In the genomic region with DNA sequence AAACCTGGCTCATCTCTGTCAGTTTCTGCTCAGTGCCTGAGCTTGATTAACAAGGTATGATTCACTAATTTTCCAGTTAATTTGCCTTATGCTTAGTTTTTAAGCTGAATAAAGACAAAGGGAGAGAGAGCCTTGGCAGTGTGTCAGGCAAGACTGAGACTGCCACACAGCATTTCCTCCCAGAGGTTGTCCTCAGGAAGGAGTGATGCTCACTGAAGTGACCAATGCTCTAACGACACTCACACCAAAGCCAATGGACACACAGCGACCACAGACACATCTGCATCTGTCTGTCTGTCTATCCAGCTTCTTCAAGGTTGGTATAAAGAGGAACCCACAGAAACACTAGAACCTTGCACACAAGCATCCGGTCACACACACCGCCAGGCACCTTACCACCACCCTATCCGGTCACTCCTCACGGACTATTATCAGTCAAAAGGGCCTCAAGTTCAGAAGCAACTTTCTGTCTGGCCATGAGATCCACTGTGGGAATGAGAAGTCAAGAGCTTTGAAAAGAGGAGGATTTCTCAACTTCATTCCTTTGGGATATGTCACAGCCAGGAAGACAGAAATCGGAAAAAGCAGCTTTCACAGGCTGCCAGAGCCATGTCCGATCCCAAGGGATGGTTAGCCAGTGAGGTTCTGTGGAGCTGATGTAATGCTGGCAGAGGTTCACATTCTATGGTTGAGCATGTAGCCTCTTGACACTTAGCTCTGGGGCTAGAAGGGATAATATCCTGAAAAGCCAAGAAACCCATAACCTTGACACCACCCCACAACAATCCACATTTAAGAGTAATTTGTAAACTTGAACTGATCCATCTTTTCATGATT, we compare ENCODE assay signal across 9 mouse cellular contexts.
DNase-seq lines count a peak whose midpoint lies in the region; ATAC-seq and TF ChIP-seq lines count a peak whose summit lies in the region.
"Had no signal": no experiment of that assay in that cellular context is flagged by ENCODE, and none has a peak within 500 bp of the region (broad histone marks: within the 10 kb centered on the region; RNA-seq: fewer than 3 reads in every experiment).

No protein-coding gene starts in this region.

- H3K9me3 ChIP-seq in midbrain, embryonic 14.5 days (ENCODE audit: control insufficient read depth, low read length), result no peaks in the 10 kb centered on the region
- no peaks in the 10 kb centered on the region for H3K9me3 ChIP-seq in midbrain, embryonic 13.5 days
- no peaks in the 10 kb centered on the region for H3K9me3 ChIP-seq in hindbrain, embryonic 14.5 days (ENCODE audit: control insufficient read depth, low read length)
- H3K9me3 ChIP-seq: midbrain, embryonic 12.5 days had no signal

- no peak overlapping the region for H3K9ac ChIP-seq in midbrain, embryonic 14.5 days (replicated peaks; ENCODE audit: low read length)
- no peak overlapping the region for H3K9ac ChIP-seq in midbrain, embryonic 13.5 days (replicated peaks)
- H3K9ac ChIP-seq in hindbrain, embryonic 14.5 days, result no peak overlapping the region
- H3K9ac ChIP-seq: midbrain, embryonic 12.5 days had no signal

- no peak overlapping the region for H3K4me2 ChIP-seq in midbrain, embryonic 14.5 days (ENCODE audit: low read length)
- H3K4me2 ChIP-seq in midbrain, embryonic 13.5 days (replicated peaks), result no peak overlapping the region
- no peak overlapping the region for H3K4me2 ChIP-seq in hindbrain, embryonic 14.5 days (replicated peaks)
- H3K4me2 ChIP-seq: midbrain, embryonic 12.5 days had no signal

- peak; percentile 46 for DNase-seq in midbrain, embryonic 14.5 days
- peak; percentile 64 for DNase-seq in gastrocnemius, adult 2 months
- peak; percentile 29 for DNase-seq in kidney, adult 11 months
- peak; percentile 19 for DNase-seq in retina, postnatal 1 day
- DNase-seq in thymus, postnatal 36 days, result no peak
- DNase-seq in hindbrain, embryonic 14.5 days (ENCODE audit: low spot score), result no peak
- no peak for DNase-seq in yolk sac, embryonic 10.5 days (ENCODE audit: low spot score)

- intact Hi-C loops in gastrocnemius, adult 2 months (cut with DNase I), result no loop called here

- WGBS in midbrain, embryonic 14.5 days, result 84% methylated on average over 8 of the region's 8 CpGs
- WGBS in midbrain, embryonic 13.5 days, result 89% methylated on average over 8 of the region's 8 CpGs
- WGBS in hindbrain, embryonic 14.5 days, result 87% methylated on average over 8 of the region's 8 CpGs

- peaks cover 16% of the 10 kb centered on the region; the same call in 1 of the 2 replicates for H3K4me1 ChIP-seq in midbrain, embryonic 14.5 days (ENCODE audit: control insufficient read depth, insufficient read depth, low read length)
- peaks cover 22% of the 10 kb centered on the region for H3K4me1 ChIP-seq in midbrain, embryonic 13.5 days (replicated peaks)
- peaks cover 15% of the 10 kb centered on the region; the same call in 1 of the 2 replicates for H3K4me1 ChIP-seq in hindbrain, embryonic 14.5 days (replicated peaks; ENCODE audit: control insufficient read depth, insufficient read depth, low read length)

- no peaks in the 10 kb centered on the region for H3K27me3 ChIP-seq in midbrain, embryonic 14.5 days (ENCODE audit: control insufficient read depth, insufficient read depth, low read length)
- H3K27me3 ChIP-seq in midbrain, embryonic 13.5 days, result no peaks in the 10 kb centered on the region
- no peaks in the 10 kb centered on the region for H3K27me3 ChIP-seq in hindbrain, embryonic 14.5 days (ENCODE audit: control insufficient read depth, insufficient read depth, low read length)
- H3K27me3 ChIP-seq: midbrain, embryonic 12.5 days had no signal

- TF ChIP-seq CTCF in gastrocnemius, adult 2 months (IDR thresholded peaks at IDR 0.05), result no peak

- ATAC-seq in midbrain, embryonic 14.5 days (ENCODE audit: low FRiP score, low TSS enrichment), result no peak
- ATAC-seq in midbrain, embryonic 13.5 days, result no peak
- no peak for ATAC-seq in hindbrain, embryonic 14.5 days (ENCODE audit: low FRiP score)

- H3K36me3 ChIP-seq in midbrain, embryonic 14.5 days (ENCODE audit: control insufficient read depth, insufficient read depth, low read length), result no peaks in the 10 kb centered on the region
- no peaks in the 10 kb centered on the region for H3K36me3 ChIP-seq in midbrain, embryonic 13.5 days
- no peaks in the 10 kb centered on the region for H3K36me3 ChIP-seq in hindbrain, embryonic 14.5 days (replicated peaks; ENCODE audit: control insufficient read depth, insufficient read depth)
- H3K36me3 ChIP-seq: midbrain, embryonic 12.5 days had no signal

- H3K27ac ChIP-seq in midbrain, embryonic 14.5 days (replicated peaks; ENCODE audit: low read depth, low read length), result no peak overlapping the region
- H3K27ac ChIP-seq in midbrain, embryonic 13.5 days, result no peak overlapping the region
- H3K27ac ChIP-seq in gastrocnemius, adult 2 months, result peak overlapping the region; percentile 71
- H3K27ac ChIP-seq in hindbrain, embryonic 14.5 days, result no peak overlapping the region
- H3K27ac ChIP-seq: midbrain, embryonic 12.5 days had no signal

- no peak overlapping the region for H3K4me3 ChIP-seq in midbrain, embryonic 14.5 days (replicated peaks; ENCODE audit: low read depth, low read length)
- no peak overlapping the region for H3K4me3 ChIP-seq in midbrain, embryonic 13.5 days (replicated peaks)
- H3K4me3 ChIP-seq in gastrocnemius, adult 2 months, result peak overlapping the region; percentile 15
- no peak overlapping the region for H3K4me3 ChIP-seq in hindbrain, embryonic 14.5 days (replicated peaks; ENCODE audit: low read length)
- H3K4me3 ChIP-seq: midbrain, embryonic 12.5 days had no signal

Comparison
In these comparisons a context has a peak if more than half of its experiments do, and no peak if none do; other contexts are left out.
1. DNase-seq: peak in midbrain, embryonic 14.5 days (single experiment), gastrocnemius, adult 2 months (single experiment), kidney, adult 11 months (single experiment) and retina, postnatal 1 day (single experiment); none in thymus, postnatal 36 days (0 of 2), hindbrain, embryonic 14.5 days (single experiment) and yolk sac, embryonic 10.5 days (single experiment).